ENCODE assay signal across 8 mouse cellular contexts in the genomic region with DNA sequence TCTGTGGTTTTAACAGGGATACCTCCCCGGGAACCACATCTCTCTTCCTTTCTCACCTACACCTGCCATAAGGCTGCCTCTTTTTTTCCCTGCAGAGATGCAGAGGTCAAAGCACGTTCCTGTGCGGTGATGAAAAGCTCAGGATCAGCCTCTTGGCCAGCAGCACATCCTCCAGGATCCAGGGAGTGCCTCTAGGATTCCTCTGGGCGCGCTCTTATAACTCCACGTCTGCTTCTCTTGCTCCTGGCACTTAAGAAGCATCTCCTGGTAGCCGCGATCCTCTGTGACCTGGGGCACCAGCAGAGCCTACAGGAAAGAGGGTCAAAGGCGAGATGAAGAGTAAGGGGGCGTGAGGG. TPM values are rescaled to one million over a fixed set of nuclear protein-coding genes. Genes with fewer than 3 reads are reported as not detected.
A peak's percentile ranks its signal among the peaks of the same experiment; 100 is the strongest.
DNase-seq lines count a peak whose midpoint lies in the region; ATAC-seq lines count a peak whose summit lies in the region.

No protein-coding gene starts in this region.

- H3K27ac ChIP-seq in kidney, embryonic 15.5 days = no peak overlapping the region
- H3K27ac ChIP-seq in embryonic facial prominence, embryonic 15.5 days (replicated peaks) = no peak overlapping the region
- no peak overlapping the region for H3K27ac ChIP-seq in intestine, embryonic 15.5 days
- no peak overlapping the region; the same call in 1 of the 2 replicates for H3K27ac ChIP-seq in neural tube, embryonic 13.5 days (replicated peaks)

- 2% methylated on average over 10 of the region's 10 CpGs for WGBS in kidney, embryonic 15.5 days
- WGBS in embryonic facial prominence, embryonic 15.5 days = 3% methylated on average over 10 of the region's 10 CpGs
- WGBS in intestine, embryonic 15.5 days = 3% methylated on average over 10 of the region's 10 CpGs
- 1% methylated on average over 10 of the region's 10 CpGs for WGBS in neural tube, embryonic 13.5 days

- peak overlapping the region; percentile 51 for H3K4me3 ChIP-seq in kidney, embryonic 15.5 days (replicated peaks)
- H3K4me3 ChIP-seq in embryonic facial prominence, embryonic 15.5 days (replicated peaks) = peak overlapping the region; percentile 51
- H3K4me3 ChIP-seq in intestine, embryonic 15.5 days (replicated peaks) = peak overlapping the region; percentile 47
- peak overlapping the region; percentile 60 for H3K4me3 ChIP-seq in neural tube, embryonic 13.5 days

- H3K4me2 ChIP-seq in kidney, embryonic 15.5 days = peak overlapping the region; percentile 95
- peak overlapping the region; percentile 92 for H3K4me2 ChIP-seq in embryonic facial prominence, embryonic 15.5 days (replicated peaks)
- H3K4me2 ChIP-seq in intestine, embryonic 15.5 days (replicated peaks) = peak overlapping the region; percentile 91
- peak overlapping the region; percentile 95 for H3K4me2 ChIP-seq in neural tube, embryonic 13.5 days

- no peaks in the 10 kb centered on the region for H3K36me3 ChIP-seq in kidney, embryonic 15.5 days
- no peaks in the 10 kb centered on the region for H3K36me3 ChIP-seq in embryonic facial prominence, embryonic 15.5 days
- H3K36me3 ChIP-seq in intestine, embryonic 15.5 days = no peaks in the 10 kb centered on the region
- H3K36me3 ChIP-seq in neural tube, embryonic 13.5 days = no peaks in the 10 kb centered on the region

- peaks cover 54% of the 10 kb centered on the region for H3K27me3 ChIP-seq in kidney, embryonic 15.5 days
- peaks cover 53% of the 10 kb centered on the region for H3K27me3 ChIP-seq in embryonic facial prominence, embryonic 15.5 days
- peaks cover 25% of the 10 kb centered on the region for H3K27me3 ChIP-seq in intestine, embryonic 15.5 days (replicated peaks)
- peaks cover 25% of the 10 kb centered on the region for H3K27me3 ChIP-seq in neural tube, embryonic 13.5 days

- H3K4me1 ChIP-seq in kidney, embryonic 15.5 days = peaks cover 19% of the 10 kb centered on the region
- peaks cover 15% of the 10 kb centered on the region for H3K4me1 ChIP-seq in embryonic facial prominence, embryonic 15.5 days
- H3K4me1 ChIP-seq in intestine, embryonic 15.5 days (replicated peaks) = peaks cover 14% of the 10 kb centered on the region
- H3K4me1 ChIP-seq in neural tube, embryonic 13.5 days (replicated peaks) = peaks cover 24% of the 10 kb centered on the region

- ATAC-seq in kidney, embryonic 15.5 days (replicated peaks; ENCODE audit: low FRiP score) = no peak
- no peak for ATAC-seq in embryonic facial prominence, embryonic 15.5 days (ENCODE audit: insufficient number of reproducible peaks, low FRiP score, low TSS enrichment, low read depth)
- ATAC-seq in intestine, embryonic 15.5 days = 0 out of 2 replicates have a peak, but pooled peaks have one; percentile 12
- peak; percentile 21; the same call in 1 of the 2 replicates for ATAC-seq in neural tube, embryonic 13.5 days (ENCODE audit: low read depth)

- no peaks in the 10 kb centered on the region for H3K9me3 ChIP-seq in kidney, embryonic 15.5 days (replicated peaks)
- H3K9me3 ChIP-seq in embryonic facial prominence, embryonic 15.5 days (replicated peaks) = no peaks in the 10 kb centered on the region
- H3K9me3 ChIP-seq in intestine, embryonic 15.5 days = no peaks in the 10 kb centered on the region
- H3K9me3 ChIP-seq in neural tube, embryonic 13.5 days = no peaks in the 10 kb centered on the region

- peak overlapping the region; percentile 29 for H3K9ac ChIP-seq in kidney, embryonic 15.5 days
- H3K9ac ChIP-seq in embryonic facial prominence, embryonic 15.5 days = no peak overlapping the region
- H3K9ac ChIP-seq in intestine, embryonic 15.5 days = peak overlapping the region; percentile 28; the same call in 1 of the 2 replicates
- H3K9ac ChIP-seq in neural tube, embryonic 13.5 days = peak overlapping the region; percentile 82

- DNase-seq in kidney, postnatal 14 days = no peak
- DNase-seq in spleen, postnatal 14 days (ENCODE audit: low spot score in 2 of 2) = no peak
- DNase-seq in testis, postnatal 10 days (ENCODE audit: low spot score) = no peak
- DNase-seq in urinary bladder, postnatal 10 days (ENCODE audit: low spot score) = no peak

RNA-seq across cellular contexts. Expression of gene Lhfpl3, which starts 0.4 kb away (rescaled TPM):
- 0.30 and 0.40 TPM in 2 replicates for polyA plus RNA-seq in kidney, embryonic 15.5 days (2015; fragmentation: Nextera tagmentation; extraction: Ambion mirVana)
- 0.73 and 1.1 TPM in 2 replicates for polyA plus RNA-seq in embryonic facial prominence, embryonic 15.5 days (2015; fragmentation: Nextera tagmentation; extraction: Ambion mirVana)
- 0.13 and 0.33 TPM in 2 replicates for polyA plus RNA-seq in intestine, embryonic 15.5 days (2015; fragmentation: Nextera tagmentation; extraction: Ambion mirVana)
- 9.0 and 9.4 TPM in 2 replicates for polyA plus RNA-seq in neural tube, embryonic 13.5 days (2015; fragmentation: Nextera tagmentation; extraction: Ambion mirVana)

Comparison
In these comparisons a context has a peak if more than half of its experiments do, and no peak if none do; other contexts are left out.
1. ATAC-seq: peak in intestine, embryonic 15.5 days (single experiment) and neural tube, embryonic 13.5 days (single experiment); none in kidney, embryonic 15.5 days (single experiment) and embryonic facial prominence, embryonic 15.5 days (single experiment).
2. Peak in every context shown above with its lines, with median percentiles within 50 percentile points of each other: H3K4me2 ChIP-seq and H3K4me3 ChIP-seq.